Comparison of ENCODE assay signal across 29 mouse cellular contexts in the genomic region with DNA sequence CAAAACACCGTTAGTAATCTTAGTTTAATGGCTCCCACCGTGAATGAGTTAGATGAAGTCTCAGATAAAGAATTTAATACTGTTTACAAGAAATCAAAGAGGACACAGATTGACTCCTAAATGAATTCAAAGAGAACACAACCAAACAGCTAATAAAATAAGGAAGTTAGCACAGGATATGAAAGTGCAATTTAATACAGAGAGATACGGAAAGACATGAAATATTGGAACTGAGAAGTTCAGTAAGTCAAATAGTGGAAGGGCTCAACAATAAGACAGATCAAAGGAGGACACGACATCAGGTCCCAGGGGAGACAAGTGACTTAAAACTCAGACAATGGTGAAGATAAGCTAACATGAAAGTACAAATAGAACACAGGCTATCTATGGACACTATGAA. TPM values are rescaled to one million over a fixed set of nuclear protein-coding genes. Genes with fewer than 3 reads are reported as not detected.
"Had no signal": no experiment of that assay in that cellular context is flagged by ENCODE, and none has a peak within 500 bp of the region (broad histone marks: within the 10 kb centered on the region; RNA-seq: fewer than 3 reads in every experiment).

No protein-coding gene starts in this region.

- ATAC-seq: liver, postnatal 0 days; lung, postnatal 0 days; midbrain, embryonic 13.5 days; midbrain, embryonic 15.5 days had no signal

- H3K4me3 ChIP-seq: liver, embryonic 13.5 days; liver, embryonic 15.5 days; lung, embryonic 15.5 days; megakaryocyte, embryonic 14.5 days; midbrain, embryonic 13.5 days; midbrain, embryonic 15.5 days; neural tube, embryonic 12.5 days had no signal

- H3K36me3 ChIP-seq: liver, embryonic 13.5 days; liver, embryonic 15.5 days; lung, embryonic 15.5 days; midbrain, embryonic 13.5 days; midbrain, embryonic 15.5 days; neural tube, embryonic 12.5 days had no signal

- DNase-seq: liver, embryonic 13.5 days; liver, postnatal 0 days; lung, adult 2 months; lung, postnatal 14 days; lung, postnatal 36 days; retina, postnatal 1 day; right cerebral cortex, adult 18-20 months; right cerebral cortex, postnatal 25 days; right cerebral cortex, postnatal 4 days; spleen, adult 18-20 months; thymus, adult 18-20 months; thymus, postnatal 14 days; thymus, postnatal 36 days had no signal

- H3K27ac ChIP-seq: liver, embryonic 13.5 days; liver, embryonic 15.5 days; lung, embryonic 15.5 days; midbrain, embryonic 13.5 days; midbrain, embryonic 15.5 days; neural tube, embryonic 12.5 days had no signal

RNA-seq across cellular contexts. Expression of gene Ifnb1, which starts 58.0 kb away (rescaled TPM):
- total RNA-seq: midbrain, postnatal 0 days; monocyte, adult 5-6 weeks; neutrophil, adult 5-6 weeks had no signal
- polyA plus RNA-seq: liver, embryonic 13.5 days; liver, embryonic 15.5 days; liver, postnatal 0 days; lung, adult 2 months; lung, embryonic 15.5 days; lung, postnatal 0 days; midbrain, embryonic 11.5 days; midbrain, embryonic 13.5 days; midbrain, embryonic 15.5 days; midbrain, postnatal 0 days; neural tube, embryonic 12.5 days; neural tube, embryonic 14.5 days; small intestine, adult 2 months; stomach, embryonic 14.5 days; stomach, embryonic 16.5 days; thymus, postnatal 0 days had no signal
